Mouse (Mus musculus): ENCODE measurements around the gene Gm32717.
"Not testable (repeated sequence)": the region's sequence is repeated elsewhere in the genome, so short reads cannot be mapped to it uniquely, and the experiment has no call there.

- not testable (repeated sequence) for TF ChIP-seq CTCF (IDR thresholded peaks at IDR 0.05; ENCODE audit: low read depth, low read length); POLR2A (IDR thresholded peaks at IDR 0.05; ENCODE audit: borderline replicate concordance, low read depth, low read length)
Observed at GRCm38 (mm10) chr10:118282565-118282964, 42.0 kb upstream of the Gm32717 start.
